Mouse (Mus musculus) cerebellum, adult 2 months (tissue): ENCODE measurements at regions not wholly inside any gene's neighbourhood (a gene's known extent, or its start where the extent isn't known, plus 50 kb on each side); places are given as distances from the start of the nearest gene placed in this dataset.

Experiments used
- DNase-seq, 2 experiments: peaks; one replicate each; pipeline ENCODE4 v3.0.0; 2021
- H3K27ac ChIP-seq: fragments of 200-500 bp; 2 replicates; pipeline ENCODE4 v1.5.1; 2012; ENCODE audit warnings: low read length, control low read depth, inconsistent platforms; ENCODE audit not compliant: insufficient read depth
- H3K27me3 ChIP-seq: fragments of 200-500 bp; 2 replicates; pipeline ENCODE4 v1.6.1; 2012; ENCODE audit warnings: inconsistent platforms, mild to moderate bottlenecking, low read length, moderate library complexity; ENCODE audit not compliant: control insufficient read depth, insufficient read depth
- H3K4me1 ChIP-seq: fragments of 200-500 bp; 2 replicates; pipeline ENCODE4 v1.6.1; 2011; ENCODE audit warnings: low read length; ENCODE audit not compliant: control insufficient read depth, insufficient read depth
- H3K4me3 ChIP-seq: fragments of 200-500 bp; replicated peaks from 2 replicates; pipeline ENCODE3; 2011; ENCODE audit warnings: mild to moderate bottlenecking, low read depth, low read length, control low read depth; ENCODE audit not compliant: insufficient read depth
- CTCF ChIP-seq: fragments of 200-500 bp; IDR thresholded peaks from 2 replicates; pipeline ENCODE4 v1.5.1; 2011; ENCODE audit warnings: low read depth, mild to moderate bottlenecking, control low read depth, low read length, moderate library complexity, borderline replicate concordance; ENCODE audit not compliant: insufficient read depth
- POLR2A ChIP-seq: fragments of 200-500 bp; IDR thresholded peaks from 2 replicates; pipeline ENCODE4 v1.6.1; 2011; ENCODE audit warnings: low read length, control low read depth, borderline replicate concordance; ENCODE audit not compliant: insufficient read depth
- WGBS: fragments of 180-500 bp; shearing (Covaris S2); methylation state at CpG from one replicate; pipeline ENCODE4 v1.1.7; 2018; 5-methylcytosine and 5-hydroxymethylcytosine counted together

DNA sequence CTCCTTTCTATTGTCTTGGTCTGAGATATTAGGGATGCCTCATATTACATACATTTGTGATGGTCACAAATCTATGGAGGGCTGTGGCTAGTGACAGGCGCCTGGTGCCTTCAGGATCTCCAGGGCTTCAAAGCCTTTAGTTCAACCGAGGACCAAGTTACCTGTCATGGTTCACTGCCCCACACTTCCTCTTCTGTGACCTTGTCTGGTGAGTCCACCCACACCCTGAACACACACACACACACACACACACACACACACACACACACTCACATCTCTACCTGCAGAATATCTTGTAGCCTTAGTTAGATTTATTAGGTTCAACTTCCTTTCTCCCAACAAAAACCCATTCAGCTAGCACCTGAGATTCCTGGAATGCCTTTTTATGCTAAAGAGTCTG is 156.3 kb downstream of the Gm9733 start:
- TF ChIP-seq POLR2A, result no peak
- no peak for TF ChIP-seq CTCF
- 74% methylated on average over 2 of the region's 2 CpGs for WGBS
- Histone ChIP-seq H3K27me3 (no peaks in the 10 kb centered on the region), H3K4me3 (no peak overlapping the region), H3K4me1 (no peaks in the 10 kb centered on the region), H3K27ac (no peak overlapping the region)
- no peak for DNase-seq

DNA sequence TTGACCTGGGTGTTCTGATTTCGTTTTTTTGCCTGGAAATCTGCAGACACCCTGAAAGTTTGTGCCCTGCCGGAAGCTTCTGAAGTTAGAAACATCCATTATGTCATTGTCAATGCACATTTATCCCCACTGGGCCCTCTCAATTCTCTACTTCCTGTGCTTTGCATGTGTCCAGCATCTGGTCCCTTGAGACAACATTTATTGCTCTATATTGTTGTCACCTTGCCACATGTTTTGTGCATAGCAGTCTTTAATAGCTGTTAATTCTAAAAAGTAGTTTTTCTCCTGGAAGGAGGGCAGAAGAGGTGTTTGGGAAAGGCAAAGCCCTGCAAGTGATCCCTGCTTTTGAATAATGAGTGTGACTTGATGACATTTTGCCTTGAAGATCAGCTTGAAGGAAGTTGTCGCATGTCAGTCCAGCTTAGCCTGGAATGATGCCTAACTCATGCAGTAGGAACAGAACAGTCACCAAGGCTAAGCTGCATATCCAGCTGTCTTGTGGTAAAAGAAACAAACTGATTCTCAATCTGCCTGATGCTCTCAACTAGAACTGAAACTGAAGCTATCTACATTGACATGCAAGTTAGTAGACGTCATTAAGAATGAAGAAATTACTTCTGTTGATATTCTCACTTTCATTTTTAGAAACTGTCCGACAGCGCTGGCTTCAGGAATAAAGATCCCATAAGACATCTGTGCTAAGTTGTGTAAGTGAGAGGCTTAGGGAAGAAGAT is 152.9 kb downstream of the Gm9733 start:
- WGBS, result 80% methylated on average over 6 of the region's 6 CpGs
- Histone ChIP-seq H3K27me3 (no peaks in the 10 kb centered on the region), H3K4me3 (no peak overlapping the region), H3K4me1 (no peaks in the 10 kb centered on the region), H3K27ac (no peak overlapping the region)
- DNase-seq, result no peak
- TF ChIP-seq POLR2A (no peak), CTCF (no peak)

DNA sequence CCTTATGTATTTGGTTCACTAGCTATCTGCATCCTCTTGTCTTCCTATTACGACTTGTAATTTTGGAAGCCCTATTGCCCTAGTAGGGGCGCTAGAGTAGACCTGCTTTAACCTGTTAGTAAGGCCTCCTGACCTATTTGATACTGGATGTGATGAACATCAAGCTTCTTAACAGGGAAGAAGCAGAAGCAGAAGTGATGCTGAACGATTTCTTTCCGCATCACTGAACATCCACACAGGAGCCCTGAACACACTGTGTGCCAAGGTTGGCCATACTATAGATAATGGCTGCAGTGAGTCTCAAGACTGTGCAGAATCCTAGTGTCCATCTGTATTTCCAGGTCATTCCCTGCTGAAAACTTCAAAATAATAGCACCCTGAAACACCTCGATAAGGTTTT is 151.0 kb downstream of the Gm9733 start:
- peak in 1 of 2 experiments; percentile 9 for DNase-seq
- TF ChIP-seq POLR2A (no peak), CTCF (no peak)
- WGBS, result 81% methylated on average over 5 of the region's 5 CpGs

DNA sequence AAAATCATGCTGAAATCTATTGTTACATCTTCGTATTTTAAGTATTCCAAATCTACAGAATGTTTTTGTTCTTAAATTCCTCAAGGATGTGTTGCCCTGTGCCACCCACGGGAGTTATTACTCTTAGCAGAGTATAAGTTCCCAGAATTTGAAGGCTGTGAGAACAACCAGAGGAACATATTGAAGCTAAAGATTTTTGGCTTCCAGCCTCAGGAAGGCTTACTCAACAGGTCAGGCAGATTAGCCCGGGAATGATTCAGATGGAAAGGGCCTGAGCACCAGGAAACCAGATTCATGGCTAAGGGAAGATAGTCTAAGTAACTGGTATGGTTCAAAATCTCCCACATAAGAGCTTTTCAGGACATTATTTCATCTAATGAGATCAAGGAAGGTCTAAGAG is 145.4 kb downstream of the Gm9733 start:
- TF ChIP-seq CTCF (no peak), POLR2A (no peak)
- WGBS, result 49% methylated on average over 3 of the region's 3 CpGs
- H3K27me3 ChIP-seq, result no peaks in the 10 kb centered on the region

More for the DNA sequence above, 151.0 kb downstream of the Gm9733 start:
- Histone ChIP-seq H3K27ac (no peak overlapping the region), H3K4me3 (no peak overlapping the region), H3K27me3 (no peaks in the 10 kb centered on the region), H3K4me1 (no peaks in the 10 kb centered on the region)

DNA sequence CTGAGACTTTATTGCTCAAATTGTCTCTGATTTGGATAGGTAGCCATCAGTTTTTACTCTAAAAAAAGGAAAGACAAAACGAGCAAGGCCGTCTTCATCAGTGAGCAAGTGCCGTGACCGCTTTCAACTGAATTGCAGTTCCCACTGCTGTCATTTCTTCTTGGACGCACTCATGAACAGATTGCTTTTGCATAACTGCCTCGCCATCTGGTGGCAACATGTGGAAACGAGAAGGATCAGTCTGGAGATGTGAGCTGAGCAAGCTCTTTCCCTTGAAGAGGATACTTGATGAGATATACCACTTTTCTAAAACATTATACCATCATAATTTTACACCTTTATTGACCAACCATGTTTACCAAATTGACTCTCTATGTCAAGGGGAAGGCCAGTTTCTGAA is 137.7 kb downstream of the Gm9733 start:
- peak; percentile 69 to 72 for DNase-seq
- Histone ChIP-seq H3K27me3 (no peaks in the 10 kb centered on the region), H3K4me1 (no peaks in the 10 kb centered on the region), H3K27ac (no peak overlapping the region), H3K4me3 (no peak overlapping the region)
- WGBS, result 2% methylated on average over 7 of the region's 7 CpGs
- TF ChIP-seq CTCF (peak; percentile 97), POLR2A (no peak)

More for the DNA sequence above, 145.4 kb downstream of the Gm9733 start:
- peak in 1 of 2 experiments; percentile 20 for DNase-seq
- Histone ChIP-seq H3K4me1 (no peaks in the 10 kb centered on the region), H3K27ac (no peak overlapping the region), H3K4me3 (no peak overlapping the region)

DNA sequence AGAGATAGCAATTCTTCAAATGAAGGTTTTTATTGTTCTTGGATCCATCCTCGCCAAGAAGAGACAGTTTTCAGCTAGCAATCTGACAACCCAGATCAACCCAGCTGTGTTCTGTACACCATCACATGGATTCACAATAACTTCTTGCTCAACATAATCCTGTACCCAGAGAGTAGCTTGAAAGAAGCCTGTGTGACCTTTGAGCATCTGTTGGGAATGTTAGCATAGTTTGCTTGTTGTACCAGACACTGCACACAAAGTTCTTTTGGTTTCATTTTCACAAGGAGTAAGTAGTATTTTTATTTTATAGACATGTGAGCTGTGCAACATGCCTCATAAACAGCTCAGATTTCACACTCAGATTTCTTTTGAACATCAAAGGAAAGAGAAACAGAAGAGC is 136.0 kb downstream of the Gm9733 start:
- no peak for DNase-seq

DNA sequence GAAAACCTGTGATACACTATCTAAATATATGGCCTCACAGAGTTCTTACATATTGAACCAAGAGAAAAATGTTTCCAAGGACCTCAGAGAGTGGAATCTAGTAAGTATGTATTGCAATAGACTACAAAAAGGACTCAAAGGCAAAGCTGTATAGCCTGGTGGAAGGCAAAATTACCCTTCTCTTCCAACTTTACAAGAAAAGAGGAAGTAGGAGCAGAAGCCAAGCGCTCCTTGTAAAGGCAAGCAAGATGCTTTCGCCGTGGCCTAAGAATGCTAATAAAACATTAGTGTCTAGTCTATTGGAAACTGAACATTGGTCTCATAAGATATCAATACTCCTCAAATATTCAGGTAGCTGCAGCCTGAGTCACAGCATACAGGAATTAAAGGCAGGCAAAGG is 134.0 kb downstream of the Gm9733 start:
- no peak for DNase-seq
- Histone ChIP-seq H3K4me3 (no peak overlapping the region), H3K4me1 (no peaks in the 10 kb centered on the region), H3K27me3 (no peaks in the 10 kb centered on the region), H3K27ac (no peak overlapping the region)
- 94% methylated on average over 3 of the region's 3 CpGs for WGBS
- TF ChIP-seq POLR2A, result no peak
- no peak for TF ChIP-seq CTCF

More for the DNA sequence above, 136.0 kb downstream of the Gm9733 start:
- no peaks in the 10 kb centered on the region for H3K27me3 ChIP-seq
- H3K4me1 ChIP-seq, result no peaks in the 10 kb centered on the region
- TF ChIP-seq CTCF, result no peak
- H3K27ac ChIP-seq, result no peak overlapping the region
- H3K4me3 ChIP-seq, result no peak overlapping the region
- WGBS, result 63% methylated on average over 1 of the region's 1 CpGs

DNA sequence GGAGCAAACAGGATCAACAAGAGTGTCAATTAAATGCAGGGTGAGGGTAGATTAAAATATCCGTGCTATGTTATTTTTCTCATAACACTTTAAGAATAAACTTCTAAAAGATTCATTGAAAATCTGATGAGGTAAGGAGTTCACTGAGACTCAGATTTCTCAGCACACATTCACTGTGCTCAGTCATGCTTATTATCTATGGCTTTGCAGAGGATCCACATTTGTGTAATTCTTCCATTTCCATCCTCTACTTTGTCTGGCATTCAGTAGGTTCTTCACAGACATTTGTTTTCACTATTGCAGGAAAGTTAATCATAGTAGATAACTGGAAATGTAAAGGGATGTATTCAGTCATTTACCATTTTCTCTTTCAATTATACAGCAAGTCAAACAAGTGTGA is 131.8 kb downstream of the Gm9733 start:
- Histone ChIP-seq H3K4me1 (no peaks in the 10 kb centered on the region), H3K27ac (no peak overlapping the region), H3K27me3 (no peaks in the 10 kb centered on the region), H3K4me3 (no peak overlapping the region)
- no peak for DNase-seq
- WGBS, result 77% methylated on average over 1 of the region's 1 CpGs
- TF ChIP-seq CTCF (no peak), POLR2A (no peak)

DNA sequence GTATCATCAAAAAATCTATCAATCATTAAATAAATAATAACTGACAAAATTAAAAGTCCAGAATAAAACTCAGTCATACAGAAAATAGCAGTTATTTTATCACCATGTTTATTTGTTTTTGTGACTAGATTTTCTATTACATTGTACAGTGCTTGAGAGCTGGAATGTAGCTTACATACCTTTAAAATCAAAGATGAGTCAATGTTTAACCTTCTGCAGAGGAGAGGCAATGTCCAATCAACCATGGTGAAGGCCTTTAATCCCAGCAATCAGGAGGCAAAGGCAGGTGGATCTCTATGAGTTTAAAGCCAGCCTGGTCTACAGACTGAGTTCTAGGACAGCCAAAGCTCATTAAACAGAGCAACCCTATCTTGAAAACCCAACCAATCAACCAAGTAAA is 131.1 kb downstream of the Gm9733 start:
- no peaks in the 10 kb centered on the region for H3K4me1 ChIP-seq
- no peak for DNase-seq

More for the DNA sequence above, 131.1 kb downstream of the Gm9733 start:
- no peak overlapping the region for H3K4me3 ChIP-seq
- no peak overlapping the region for H3K27ac ChIP-seq
- TF ChIP-seq CTCF (no peak), POLR2A (no peak)
- no peaks in the 10 kb centered on the region for H3K27me3 ChIP-seq
